Mouse (Mus musculus) cerebellum, adult 11-12 months (tissue): Measurements from ENCODE around the gene Ttll11.

Source experiments
- DNase-seq: peaks from one replicate; pipeline ENCODE4 v3.0.0; 2022

The Ttll11 gene

GRCm38 (mm10) chr2:35979644-35980021 lies at the start of gene Ttll11:
Gene Ttll11 (minus strand): TSS chr2:35979913.
- DNase-seq, result peak; percentile 96

GRCm38 (mm10) chr2:36023291-36023690 lies 43.6 kb upstream of the Ttll11 start:
- no peak for DNase-seq

- peak; percentile 32 for DNase-seq
Observed at GRCm38 (mm10) chr2:36021385-36022159, 41.9 kb upstream of the Ttll11 start.

- DNase-seq, result no peak
Observed at GRCm38 (mm10) chr2:36013010-36013409, 33.3 kb upstream of the Ttll11 start.

GRCm38 (mm10) chr2:36011331-36011825 lies 31.7 kb upstream of the Ttll11 start:
- no peak for DNase-seq

- DNase-seq, result no peak
Observed at GRCm38 (mm10) chr2:36010579-36010978, 30.9 kb upstream of the Ttll11 start.

GRCm38 (mm10) chr2:36009386-36009785 lies 29.7 kb upstream of the Ttll11 start:
- peak; percentile 34 for DNase-seq

- no peak for DNase-seq
Observed at GRCm38 (mm10) chr2:36008071-36008470, 28.4 kb upstream of the Ttll11 start.

GRCm38 (mm10) chr2:36002188-36002587 lies 22.5 kb upstream of the Ttll11 start:
- no peak for DNase-seq

- DNase-seq, result no peak
Observed at GRCm38 (mm10) chr2:36000390-36000789, 20.7 kb upstream of the Ttll11 start.

GRCm38 (mm10) chr2:35999212-35999611 lies 19.5 kb upstream of the Ttll11 start:
- DNase-seq, result no peak

GRCm38 (mm10) chr2:35998416-35998815 lies 18.7 kb upstream of the Ttll11 start:
- no peak for DNase-seq

GRCm38 (mm10) chr2:35996753-35997152 lies 17.0 kb upstream of the Ttll11 start:
- DNase-seq, result no peak

GRCm38 (mm10) chr2:35994303-35994702 lies 14.6 kb upstream of the Ttll11 start:
- DNase-seq, result no peak

GRCm38 (mm10) chr2:35993481-35993880 lies 13.8 kb upstream of the Ttll11 start:
- no peak for DNase-seq

GRCm38 (mm10) chr2:35992259-35992658 lies 12.5 kb upstream of the Ttll11 start:
- no peak for DNase-seq

GRCm38 (mm10) chr2:35983869-35984268 lies 4.2 kb upstream of the Ttll11 start:
- peak; percentile 56 for DNase-seq

GRCm38 (mm10) chr2:35981872-35982271 lies 2.2 kb upstream of the Ttll11 start:
- DNase-seq, result no peak

GRCm38 (mm10) chr2:35978941-35979643 lies 621 bp downstream of the Ttll11 start:
- DNase-seq, result peak; percentile 69

- no peak for DNase-seq
Observed at GRCm38 (mm10) chr2:35978276-35978933, 1.3 kb downstream of the Ttll11 start.

GRCm38 (mm10) chr2:35977749-35978148 lies 2.0 kb downstream of the Ttll11 start:
- no peak for DNase-seq

- no peak for DNase-seq
Observed at GRCm38 (mm10) chr2:35972259-35973001, 7.3 kb downstream of the Ttll11 start.
